Mouse (Mus musculus) adrenal gland, adult 8-10 months (tissue): ENCODE results near the gene 9130213A22Rik. TPM values are rescaled to one million over a fixed set of nuclear protein-coding genes. Genes with fewer than 3 reads are reported as not detected.

Source experiments
- DNase-seq: peaks from one replicate; pipeline ENCODE4 v3.0.0; 2022
- total RNA-seq, 4 experiments: library from RNA; stranded (reverse); gene quantifications; 2 replicates each; pipeline ENCODE4 v1.2.4; 2022

9130213A22Rik gene
- total RNA-seq, 4 experiments from 2014 or later: 0.26 to 0.95 (median 0.84) TPM

GRCm38 (mm10) chr11:69123056-69123692 is 785 bp upstream of the 9130213A22Rik start:
- peak; percentile 88 for DNase-seq

GRCm38 (mm10) chr11:69121741-69122335 is 551 bp downstream of the 9130213A22Rik start:
- no peak for DNase-seq

GRCm38 (mm10) chr11:69121001-69121740 is 1.2 kb downstream of the 9130213A22Rik start:
- no peak for DNase-seq

- DNase-seq: no peak
These were observed 2.0 kb downstream of the 9130213A22Rik start, which contains the start of gene Hes7 for GRCm38 (mm10) chr11:69120221-69121000. Gene Hes7, plus strand, starts transcription at chr11:69120404.

- no peak for DNase-seq
These were observed 2.8 kb downstream of the 9130213A22Rik start for GRCm38 (mm10) chr11:69119446-69120155.

GRCm38 (mm10) chr11:69118765-69119164 is 3.6 kb downstream of the 9130213A22Rik start:
- no peak for DNase-seq

GRCm38 (mm10) chr11:69117737-69118695 is 4.4 kb downstream of the 9130213A22Rik start:
- DNase-seq: no peak

GRCm38 (mm10) chr11:69116843-69117242 is 5.5 kb downstream of the 9130213A22Rik start:
- no peak for DNase-seq

GRCm38 (mm10) chr11:69114621-69115020 is 7.8 kb downstream of the 9130213A22Rik start:
- DNase-seq: no peak

- no peak for DNase-seq
These were observed 8.4 kb downstream of the 9130213A22Rik start for GRCm38 (mm10) chr11:69114018-69114417.

GRCm38 (mm10) chr11:69111865-69112264 is 10.5 kb downstream of the 9130213A22Rik start:
- no peak for DNase-seq

- DNase-seq: no peak
These were observed 11.2 kb downstream of the 9130213A22Rik start for GRCm38 (mm10) chr11:69111051-69111810.

- peak; percentile 87 for DNase-seq
These were observed 11.9 kb downstream of the 9130213A22Rik start for GRCm38 (mm10) chr11:69110319-69111046.

- no peak for DNase-seq
These were observed 13.1 kb downstream of the 9130213A22Rik start for GRCm38 (mm10) chr11:69109032-69109900.

GRCm38 (mm10) chr11:69108223-69108622 is 14.2 kb downstream of the 9130213A22Rik start:
- DNase-seq: no peak

- DNase-seq: no peak
These were observed 14.7 kb downstream of the 9130213A22Rik start for GRCm38 (mm10) chr11:69107676-69108075.

- DNase-seq: no peak
These were observed 15.5 kb downstream of the 9130213A22Rik start for GRCm38 (mm10) chr11:69106842-69107241.

- DNase-seq: no peak
These were observed 16.1 kb downstream of the 9130213A22Rik start for GRCm38 (mm10) chr11:69106299-69106698.
